Mouse (Mus musculus) lung, adult 2 months (tissue): ENCODE results near the gene Nphp3. TPM values are rescaled to one million over a fixed set of nuclear protein-coding genes. Genes with fewer than 3 reads are reported as not detected.

ENCODE experiments used
- DNase-seq: peaks from one replicate; pipeline ENCODE4 v3.0.0; 2022
- H3K4me1 ChIP-seq: fragments of 200-500 bp; 2 replicates; pipeline ENCODE4 v1.6.1; 2011; ENCODE audit warnings: low read length; ENCODE audit not compliant: control insufficient read depth, insufficient read depth
- H3K4me3 ChIP-seq: fragments of 200-500 bp; replicated peaks from 2 replicates; pipeline ENCODE3; 2011; ENCODE audit warnings: low read depth, mild to moderate bottlenecking, control low read depth, low read length; ENCODE audit errors: extremely low read depth
- CTCF ChIP-seq: fragments of 200-500 bp; IDR thresholded peaks from 2 replicates; pipeline ENCODE4 v1.5.1; 2011; ENCODE audit warnings: mild to moderate bottlenecking, low read length, control low read depth; ENCODE audit not compliant: insufficient read depth
- POLR2A ChIP-seq: fragments of 200-500 bp; IDR thresholded peaks from 2 replicates; pipeline ENCODE4 v1.6.1; 2011; ENCODE audit warnings: low read depth, mild to moderate bottlenecking, control low read depth, low read length, borderline replicate concordance; ENCODE audit errors: extremely low read depth
- WGBS: fragments of 180-500 bp; shearing (Covaris S2); methylation state at CpG from one replicate; pipeline ENCODE4 v1.1.7; 2018; 5-methylcytosine and 5-hydroxymethylcytosine counted together
- polyA plus RNA-seq: library from polyadenylated mRNA; depleted of rRNA; stranded (reverse); fragments of >200 nt; gene quantifications from 2 replicates; pipeline ENCODE4 v1.2.3, GENCODE M21; 2012

The Nphp3 gene
- polyA plus RNA-seq, 1 experiment = 8.4 TPM

DNA sequence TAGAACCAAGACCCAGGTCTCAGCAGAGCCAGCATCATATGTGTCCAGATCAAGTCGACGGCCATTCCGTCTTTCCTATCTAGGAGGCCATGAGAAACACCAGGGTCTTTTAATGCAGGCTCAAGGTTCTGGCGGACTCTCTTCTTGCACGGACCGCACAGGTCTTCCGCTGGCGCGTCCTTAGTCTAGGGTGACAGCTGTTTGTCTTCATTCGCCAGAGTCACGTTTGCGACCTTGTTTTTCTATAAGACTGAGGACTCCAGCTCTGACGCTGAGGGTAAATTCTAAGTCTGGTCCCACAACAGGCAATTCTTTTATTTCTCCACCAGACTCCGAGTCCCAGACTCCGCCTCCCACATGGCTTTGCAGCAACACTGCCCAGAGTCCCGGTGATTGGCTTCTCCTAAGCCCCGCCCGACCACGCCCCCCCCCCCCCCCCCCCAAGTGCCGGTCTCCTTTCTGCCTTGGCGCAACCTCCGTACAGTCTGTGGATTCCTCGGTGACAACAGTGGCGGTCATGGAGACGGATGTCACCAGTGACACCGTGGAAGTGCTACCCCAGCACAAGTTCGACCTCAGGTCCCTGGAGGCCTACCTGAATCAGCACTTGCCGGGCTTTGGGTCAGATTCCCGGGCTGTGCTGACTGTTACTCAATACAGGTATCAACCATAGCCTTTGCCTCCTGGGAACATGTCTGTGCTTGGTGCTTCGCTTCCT lies 61.1 kb downstream of the Nphp3 start, which contains the start of gene Acad11:
Gene Acad11 (plus strand): TSS at position 134 of the 718 bp plus-strand sequence.
- DNase-seq = peak; percentile 89
- H3K4me3 ChIP-seq = peak within 1 kb of the TSS; percentile 93
- TF ChIP-seq CTCF (no peak), POLR2A (peak; percentile 53; the same call in 1 of the 2 replicates)
- under 1% methylated on average over 30 of the region's 30 CpGs for WGBS
- peaks cover 5% of the 10 kb centered on the region; the same call in 1 of the 2 replicates for H3K4me1 ChIP-seq

DNA sequence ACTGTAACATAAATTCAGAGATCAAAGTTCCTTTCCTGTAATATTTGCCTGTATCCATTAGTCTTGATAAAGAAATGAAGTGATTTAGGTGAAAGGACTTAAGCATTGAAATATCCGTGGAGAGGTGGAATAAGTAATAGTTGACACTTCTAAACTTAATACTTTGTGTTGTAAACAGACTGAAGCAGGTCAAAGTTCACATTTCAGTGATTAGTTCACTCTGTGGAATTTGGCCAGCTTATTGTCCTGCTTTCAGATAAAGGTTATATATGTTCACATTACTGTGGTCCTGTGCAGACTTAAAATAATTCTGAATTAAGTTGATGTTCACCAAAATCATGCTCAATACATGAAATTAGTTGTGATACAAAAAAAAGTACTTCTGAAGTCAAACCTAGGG lies 62.2 kb downstream of the Nphp3 start:
- TF ChIP-seq POLR2A (no peak), CTCF (no peak)
- 13% methylated on average over 1 of the region's 1 CpGs for WGBS
- no peak for DNase-seq

DNA sequence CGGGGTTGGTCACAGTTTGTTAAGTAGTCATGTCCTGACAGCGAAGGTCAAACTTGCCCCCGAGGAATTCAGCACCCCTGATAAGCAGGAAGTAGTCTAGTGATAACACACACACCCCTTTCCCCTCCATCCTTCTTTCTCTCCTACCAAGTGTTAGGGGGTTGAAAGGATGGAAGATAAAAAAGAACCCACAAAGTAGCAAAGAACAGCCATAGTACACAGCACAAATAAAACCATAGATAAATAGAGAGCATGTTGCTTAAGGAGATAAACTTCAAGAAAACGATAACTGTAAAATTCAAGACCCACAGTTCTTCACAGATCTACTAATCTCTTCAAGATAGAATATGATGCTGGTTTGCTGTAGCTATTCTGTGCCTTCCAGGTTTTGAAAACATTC lies 67.9 kb downstream of the Nphp3 start:
- 68% methylated on average over 4 of the region's 4 CpGs for WGBS
- no peak for DNase-seq
- no peak overlapping the region for H3K4me3 ChIP-seq
- no peak for TF ChIP-seq POLR2A
- no peak for TF ChIP-seq CTCF
- H3K4me1 ChIP-seq = no peaks in the 10 kb centered on the region

More for the DNA sequence above, 62.2 kb downstream of the Nphp3 start:
- peaks cover 5% of the 10 kb centered on the region; the same call in 1 of the 2 replicates for H3K4me1 ChIP-seq
- no peak overlapping the region for H3K4me3 ChIP-seq

DNA sequence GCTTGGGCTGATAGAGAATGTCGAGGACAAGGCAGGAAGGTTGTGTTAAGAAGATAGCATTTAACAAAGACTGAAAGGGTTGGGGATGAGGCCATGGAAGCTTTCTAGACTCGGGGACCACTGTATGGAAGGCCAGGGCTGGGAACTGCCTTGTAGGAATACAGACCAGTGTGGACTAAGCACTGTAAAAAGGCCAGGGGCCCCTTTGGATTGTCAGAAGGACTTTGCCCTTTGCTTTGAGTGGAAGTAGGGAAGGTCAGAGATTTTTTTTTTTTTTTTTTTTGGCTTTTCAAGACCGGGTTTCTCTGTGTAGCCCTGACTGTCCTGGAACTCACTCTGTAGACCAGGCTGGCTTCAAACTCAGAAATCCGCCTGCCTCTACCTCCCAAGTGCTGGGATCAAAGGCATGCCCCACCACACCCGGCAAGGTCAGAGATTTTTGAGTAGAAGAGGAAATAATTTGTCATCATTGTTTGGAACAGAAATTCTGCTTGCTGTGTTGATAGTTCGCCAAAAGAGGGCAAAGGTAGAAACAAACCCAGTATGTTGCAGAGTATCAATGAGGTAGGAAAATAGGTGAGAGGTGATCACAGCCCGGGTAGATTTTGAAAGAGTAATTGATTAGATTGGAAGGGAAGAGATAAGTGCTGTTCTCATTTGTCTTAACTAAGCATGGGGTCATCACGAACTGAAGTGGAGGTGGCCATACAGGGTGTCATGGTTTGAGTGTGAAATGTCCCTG lies 68.7 kb downstream of the Nphp3 start:
- 67% methylated on average over 8 of the region's 8 CpGs for WGBS
- Histone ChIP-seq H3K4me1 (no peaks in the 10 kb centered on the region), H3K4me3 (no peak overlapping the region)
- no peak for DNase-seq
- TF ChIP-seq CTCF (no peak), POLR2A (no peak)

DNA sequence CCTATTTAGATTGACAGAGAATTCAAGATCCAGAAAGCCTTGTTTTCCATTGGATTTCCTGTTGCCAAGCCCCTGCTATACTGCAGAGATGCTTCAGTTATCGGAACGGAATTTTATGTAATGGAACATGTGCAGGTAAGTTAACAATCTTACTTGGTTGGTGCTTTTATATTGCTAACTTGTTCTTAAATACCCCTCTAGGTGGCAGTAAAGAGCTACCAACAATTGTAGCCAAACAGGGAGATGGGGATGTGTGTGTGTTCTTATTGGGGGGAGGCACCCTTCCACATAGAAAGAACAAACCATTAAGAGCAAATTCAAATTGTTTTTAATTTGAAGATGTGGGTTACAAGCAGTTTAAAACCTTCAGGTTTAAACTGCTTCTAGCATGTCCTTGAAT lies 73.5 kb downstream of the Nphp3 start:
- TF ChIP-seq POLR2A = no peak
- no peak for TF ChIP-seq CTCF
- no peak for DNase-seq
- Histone ChIP-seq H3K4me3 (no peak overlapping the region), H3K4me1 (no peaks in the 10 kb centered on the region)
- 76% methylated on average over 2 of the region's 2 CpGs for WGBS

DNA sequence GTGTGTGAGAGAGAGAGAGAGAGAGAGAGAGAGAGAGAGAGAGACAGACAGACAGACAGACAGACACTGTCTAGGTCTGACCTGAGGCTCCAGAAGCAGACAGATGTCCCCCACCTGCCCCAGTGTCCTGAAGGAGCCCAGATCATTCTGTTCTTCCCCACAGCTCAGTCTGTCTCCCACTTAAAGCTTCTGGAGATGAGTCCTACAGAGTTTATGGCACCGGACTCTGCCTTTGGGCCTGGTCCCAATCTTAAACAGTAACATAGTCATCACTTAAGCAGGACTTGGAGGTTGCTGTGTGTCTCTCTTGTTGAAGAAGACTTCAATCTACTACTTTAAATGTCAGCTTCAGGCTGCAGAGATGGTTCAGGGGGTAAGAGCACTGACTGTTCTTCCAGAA lies 76.4 kb downstream of the Nphp3 start:
- no peak for TF ChIP-seq CTCF
- no peak for TF ChIP-seq POLR2A
- no peaks in the 10 kb centered on the region for H3K4me1 ChIP-seq
- 86% methylated on average over 1 of the region's 1 CpGs for WGBS
- DNase-seq = no peak
- H3K4me3 ChIP-seq = no peak overlapping the region

DNA sequence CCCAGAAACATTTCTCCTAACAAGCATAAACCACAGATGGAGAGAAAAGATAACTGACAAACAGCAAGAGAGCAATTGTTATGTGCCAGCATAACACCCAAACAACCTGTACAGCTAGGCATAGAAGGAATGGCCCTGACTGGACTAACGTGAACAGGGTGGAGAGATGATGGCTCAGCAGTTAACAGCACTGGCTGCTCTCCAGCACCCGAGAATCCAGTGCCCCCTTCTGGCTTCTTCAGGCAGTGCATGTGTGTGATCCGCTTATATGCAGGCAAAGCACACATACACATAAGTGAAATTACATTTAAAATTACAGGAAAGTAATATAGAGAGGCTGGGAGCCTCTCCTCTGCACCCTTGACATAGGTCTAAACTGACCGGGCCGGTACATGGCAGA lies 77.0 kb downstream of the Nphp3 start:
- TF ChIP-seq POLR2A (no peak), CTCF (peak; percentile 66)
- H3K4me1 ChIP-seq = no peaks in the 10 kb centered on the region
- DNase-seq = peak; percentile 49
- WGBS = 48% methylated on average over 5 of the region's 5 CpGs
- H3K4me3 ChIP-seq = no peak overlapping the region

DNA sequence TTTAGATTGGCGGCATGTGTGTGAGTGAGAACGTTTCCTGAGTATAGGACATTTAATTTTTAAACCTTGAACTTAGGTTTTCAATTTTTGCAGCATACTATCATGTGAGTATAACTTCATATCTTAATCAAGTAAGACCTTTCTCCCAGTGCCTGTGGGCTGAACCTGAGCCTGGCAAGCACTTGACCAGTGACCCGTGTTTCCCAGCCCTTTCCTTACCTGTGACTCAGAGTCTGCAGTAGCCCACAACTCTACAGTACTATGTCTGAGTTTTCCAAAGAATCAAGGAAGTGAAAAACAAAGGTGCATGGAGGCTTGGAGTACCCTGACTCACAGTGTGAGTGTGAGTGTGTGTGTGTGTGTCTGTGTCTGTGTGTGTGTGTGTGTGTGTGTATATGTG lies 77.7 kb downstream of the Nphp3 start:
- TF ChIP-seq CTCF = no peak
- no peak for TF ChIP-seq POLR2A
- DNase-seq = no peak
- 66% methylated on average over 3 of the region's 3 CpGs for WGBS
- no peak overlapping the region for H3K4me3 ChIP-seq
- H3K4me1 ChIP-seq = no peaks in the 10 kb centered on the region

DNA sequence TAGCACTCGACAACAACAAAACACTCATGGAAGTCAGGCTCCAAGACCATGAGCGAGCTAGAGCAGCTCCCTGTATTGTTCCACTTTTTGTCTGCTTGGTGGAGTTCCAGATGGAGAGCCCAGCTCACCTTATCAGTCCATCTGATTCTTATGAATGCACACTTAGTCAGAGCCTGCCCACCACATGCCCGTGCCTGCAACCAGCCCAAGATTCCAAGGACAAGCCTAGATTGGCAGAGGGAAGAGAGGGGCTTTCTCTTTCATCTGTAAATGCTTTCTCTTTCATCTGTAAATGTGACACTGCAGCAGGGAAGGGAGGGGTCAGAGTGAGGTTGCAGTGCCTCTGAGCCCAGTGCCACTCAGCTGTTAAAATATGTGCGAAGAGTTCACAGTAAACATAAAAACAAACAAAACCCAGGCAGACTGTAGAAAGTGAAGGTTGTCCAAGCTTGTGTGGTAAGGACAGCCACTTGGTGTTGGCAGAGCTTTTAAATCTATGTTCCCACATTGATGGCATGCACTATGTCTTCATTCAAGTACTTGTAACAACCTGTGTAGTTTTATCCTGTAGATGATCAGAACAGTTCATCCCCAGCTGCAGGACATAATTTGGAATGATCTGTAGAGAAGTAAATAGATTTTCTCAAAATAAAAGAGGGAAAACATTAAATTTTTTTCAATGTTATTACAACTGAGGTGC lies 83.5 kb downstream of the Nphp3 start:
- no peak overlapping the region for H3K4me3 ChIP-seq
- WGBS = 46% methylated on average over 4 of the region's 4 CpGs
- H3K4me1 ChIP-seq = peaks cover 16% of the 10 kb centered on the region
- no peak for DNase-seq
- TF ChIP-seq POLR2A (no peak), CTCF (no peak)
